Mouse (Mus musculus): ENCODE measurements at regions not wholly inside any gene's neighbourhood (a gene's known extent, or its start where the extent isn't known, plus 50 kb on each side); places are given as distances from the start of the nearest gene placed in this dataset.

DNA sequence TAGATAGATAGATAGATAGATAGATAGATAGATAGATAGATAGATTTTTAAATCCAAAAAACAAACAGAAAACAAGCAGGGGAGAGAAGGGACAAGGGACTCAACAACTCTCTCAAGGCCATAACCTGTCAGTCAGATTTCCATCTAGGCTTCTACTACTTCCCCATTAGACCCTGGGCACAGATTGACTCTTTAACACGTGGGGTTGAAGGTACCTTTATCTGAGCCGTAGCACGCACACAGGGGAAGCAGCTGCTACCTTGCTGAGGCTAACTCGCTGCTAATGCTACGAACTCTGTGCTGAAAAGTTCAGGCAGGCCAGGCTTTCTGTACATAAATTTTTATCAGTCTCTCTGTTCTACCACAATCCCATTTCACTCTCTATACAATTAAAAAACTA, 191.4 kb upstream of the Tank start:
- H3K27ac ChIP-seq, result no peak overlapping the region
- no peak overlapping the region for H3K4me3 ChIP-seq (replicated peaks)
- no peak overlapping the region for H3K4me2 ChIP-seq
- 72% methylated on average over 5 of the region's 5 CpGs for WGBS
- H3K36me3 ChIP-seq, result no peaks in the 10 kb centered on the region
- H3K9me3 ChIP-seq, result no peaks in the 10 kb centered on the region
- H3K9ac ChIP-seq, result no peak overlapping the region
- no peaks in the 10 kb centered on the region for H3K27me3 ChIP-seq (replicated peaks)
- no peaks in the 10 kb centered on the region for H3K4me1 ChIP-seq
- ATAC-seq (ENCODE audit: insufficient read depth, low FRiP score, low read depth), result no peak

DNA sequence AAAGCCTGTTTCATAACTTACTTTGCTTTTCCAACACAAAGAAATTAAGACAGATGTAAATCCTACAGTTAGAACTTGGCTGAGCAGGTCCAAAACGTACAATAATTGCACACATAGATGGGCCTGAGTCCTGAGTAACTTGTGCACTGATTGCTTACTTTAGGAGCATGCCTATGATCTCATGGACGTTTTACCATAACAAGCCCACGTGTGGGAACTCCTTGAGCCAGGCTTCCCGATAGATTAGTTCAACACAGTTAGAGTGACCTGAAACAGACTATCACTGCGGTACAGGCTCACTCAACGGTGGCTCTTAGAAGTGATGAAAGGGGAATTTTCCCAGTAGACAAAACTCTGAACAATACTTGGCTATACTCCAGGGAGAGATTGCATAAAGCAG, 193.9 kb upstream of the Tank start:
- WGBS, result 57% methylated on average over 6 of the region's 6 CpGs
- Histone ChIP-seq H3K9ac (no peak overlapping the region), H3K36me3 (no peaks in the 10 kb centered on the region), H3K4me3 (replicated peaks) (no peak overlapping the region), H3K9me3 (no peaks in the 10 kb centered on the region), H3K27ac (no peak overlapping the region), H3K4me2 (no peak overlapping the region), H3K4me1 (no peaks in the 10 kb centered on the region), H3K27me3 (replicated peaks) (no peaks in the 10 kb centered on the region)
- no peak for ATAC-seq (ENCODE audit: insufficient read depth, low FRiP score, low read depth)

DNA sequence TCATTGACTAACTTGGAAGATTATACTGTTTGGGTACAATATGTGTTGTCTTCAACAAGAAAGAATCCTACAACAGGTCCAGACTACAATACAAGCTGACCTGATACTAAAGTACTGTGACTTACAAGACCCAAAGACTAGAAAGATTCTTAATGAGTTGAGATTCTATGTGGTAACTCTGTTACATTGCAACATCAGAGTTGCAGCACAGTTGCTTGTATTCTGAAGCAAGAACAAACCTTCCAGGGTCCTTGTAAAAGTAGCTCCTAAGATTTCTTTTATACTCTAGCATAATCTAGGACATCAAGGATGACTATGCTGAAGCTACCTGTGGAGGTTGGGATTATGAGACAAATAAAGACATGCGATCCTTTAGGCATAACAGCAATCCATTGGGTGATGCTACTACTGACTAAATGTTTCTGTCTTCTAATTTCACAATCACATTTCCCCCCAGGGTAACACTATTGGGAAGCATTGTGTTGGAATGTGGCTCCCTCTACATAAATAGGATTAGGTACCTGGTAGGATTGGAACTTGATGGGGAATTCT, 194.6 kb upstream of the Tank start:
- Histone ChIP-seq H3K27me3 (replicated peaks) (no peaks in the 10 kb centered on the region), H3K36me3 (no peaks in the 10 kb centered on the region), H3K4me2 (no peak overlapping the region), H3K9me3 (no peaks in the 10 kb centered on the region), H3K4me3 (replicated peaks) (no peak overlapping the region), H3K4me1 (no peaks in the 10 kb centered on the region), H3K9ac (no peak overlapping the region), H3K27ac (no peak overlapping the region)
- WGBS, result 100% methylated on average over 1 of the region's 1 CpGs
- ATAC-seq (ENCODE audit: insufficient read depth, low FRiP score, low read depth), result no peak

DNA sequence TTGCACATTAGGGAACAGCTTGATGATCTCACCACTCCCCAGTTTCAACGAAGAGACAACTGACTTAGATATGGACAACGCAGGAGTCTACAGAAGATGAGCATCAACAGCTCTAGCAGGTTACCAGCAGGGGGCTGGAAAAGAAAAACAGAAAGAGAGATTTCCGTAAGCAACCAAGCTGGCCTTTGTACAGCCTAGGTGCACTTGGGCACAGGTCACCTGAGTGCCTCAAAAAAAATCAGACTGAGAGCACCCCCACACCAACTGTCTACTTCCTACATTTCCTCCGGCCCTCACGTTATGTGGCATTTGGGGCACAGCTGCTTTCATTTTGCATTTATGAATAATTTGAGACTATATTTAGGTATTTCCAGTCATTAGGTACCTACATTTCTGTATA, 199.3 kb upstream of the Tank start:
- Histone ChIP-seq H3K4me2 (no peak overlapping the region), H3K9ac (no peak overlapping the region), H3K27me3 (replicated peaks) (no peaks in the 10 kb centered on the region), H3K4me3 (replicated peaks) (no peak overlapping the region), H3K27ac (no peak overlapping the region), H3K9me3 (no peaks in the 10 kb centered on the region), H3K4me1 (no peaks in the 10 kb centered on the region), H3K36me3 (no peaks in the 10 kb centered on the region)
- WGBS, result 74% methylated on average over 5 of the region's 5 CpGs
- ATAC-seq (ENCODE audit: insufficient read depth, low FRiP score, low read depth), result no peak

DNA sequence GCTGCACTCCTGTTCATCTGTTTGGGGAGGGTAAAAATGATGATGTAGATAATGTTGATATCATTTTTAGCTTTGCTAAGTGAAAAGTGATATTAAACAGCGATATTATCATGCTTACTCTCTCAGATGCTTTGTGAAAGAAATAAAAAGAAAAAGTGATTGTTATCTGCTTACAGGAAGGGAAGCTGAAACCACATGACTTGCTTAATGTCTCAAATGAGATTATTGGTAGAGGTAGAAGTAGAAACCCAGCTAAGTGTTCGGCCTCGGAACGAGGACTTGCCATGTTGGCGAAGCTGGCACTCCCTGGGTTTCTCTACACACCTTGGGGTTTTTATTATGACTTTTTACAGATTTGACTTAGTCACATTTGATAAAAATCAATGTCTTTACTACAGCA, 200.1 kb upstream of the Tank start:
- no peak overlapping the region for H3K4me3 ChIP-seq (replicated peaks)
- H3K9ac ChIP-seq, result no peak overlapping the region
- H3K27me3 ChIP-seq (replicated peaks), result no peaks in the 10 kb centered on the region
- no peak overlapping the region for H3K4me2 ChIP-seq
- no peak for ATAC-seq (ENCODE audit: insufficient read depth, low FRiP score, low read depth)
- no peaks in the 10 kb centered on the region for H3K36me3 ChIP-seq
- 88% methylated on average over 5 of the region's 5 CpGs for WGBS
- no peaks in the 10 kb centered on the region for H3K4me1 ChIP-seq
- no peak overlapping the region for H3K27ac ChIP-seq
- H3K9me3 ChIP-seq, result no peaks in the 10 kb centered on the region

DNA sequence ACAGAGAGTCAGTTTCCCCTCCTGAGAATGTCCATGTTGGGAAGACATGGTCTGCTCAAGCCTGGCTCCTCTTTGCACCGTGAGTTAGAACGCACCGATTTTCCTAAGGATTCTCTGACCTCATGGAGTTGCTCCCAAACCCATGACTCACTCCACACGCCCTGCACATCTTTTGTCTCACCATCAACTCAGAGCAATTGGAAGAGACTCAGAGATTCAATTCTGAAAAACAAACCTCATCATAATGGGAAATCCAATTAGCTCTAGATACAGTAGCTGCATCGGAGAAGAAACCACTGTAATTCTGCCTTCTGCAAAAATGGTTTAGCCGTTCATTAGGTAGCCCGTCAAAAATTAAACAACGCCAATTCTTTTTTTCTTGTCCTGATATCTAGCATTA, 200.6 kb upstream of the Tank start:
- Histone ChIP-seq H3K36me3 (no peaks in the 10 kb centered on the region), H3K9ac (no peak overlapping the region), H3K4me3 (replicated peaks) (no peak overlapping the region), H3K4me2 (no peak overlapping the region), H3K27me3 (replicated peaks) (no peaks in the 10 kb centered on the region), H3K9me3 (no peaks in the 10 kb centered on the region), H3K27ac (no peak overlapping the region), H3K4me1 (no peaks in the 10 kb centered on the region)
- no peak for ATAC-seq (ENCODE audit: insufficient read depth, low FRiP score, low read depth)
- 82% methylated on average over 8 of the region's 8 CpGs for WGBS

DNA sequence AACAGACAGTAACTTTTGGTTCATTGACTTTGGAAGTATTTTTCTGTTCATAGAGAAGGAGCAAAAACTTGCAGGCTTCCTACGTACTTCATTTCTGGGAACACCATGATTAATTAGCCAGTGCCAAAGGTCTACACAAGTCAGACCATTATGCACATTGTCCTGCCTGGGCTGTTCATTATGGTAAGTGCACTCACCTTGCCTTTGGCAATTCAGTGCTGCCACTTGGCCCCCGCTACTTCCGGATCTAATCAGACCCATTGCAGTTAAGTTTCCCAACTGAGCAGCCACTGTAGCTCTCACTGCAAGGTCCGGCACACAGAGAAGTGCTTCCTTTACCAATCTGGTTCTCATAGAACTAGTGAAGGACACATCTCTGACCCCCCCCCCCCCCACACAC, 215.8 kb upstream of the Tank start:
- Histone ChIP-seq H3K4me1 (no peaks in the 10 kb centered on the region), H3K9me3 (no peaks in the 10 kb centered on the region), H3K27ac (no peak overlapping the region), H3K9ac (no peak overlapping the region), H3K27me3 (replicated peaks) (no peaks in the 10 kb centered on the region), H3K4me3 (replicated peaks) (no peak overlapping the region), H3K36me3 (no peaks in the 10 kb centered on the region), H3K4me2 (no peak overlapping the region)
- no peak for ATAC-seq (ENCODE audit: insufficient read depth, low FRiP score, low read depth)
- 69% methylated on average over 4 of the region's 4 CpGs for WGBS

DNA sequence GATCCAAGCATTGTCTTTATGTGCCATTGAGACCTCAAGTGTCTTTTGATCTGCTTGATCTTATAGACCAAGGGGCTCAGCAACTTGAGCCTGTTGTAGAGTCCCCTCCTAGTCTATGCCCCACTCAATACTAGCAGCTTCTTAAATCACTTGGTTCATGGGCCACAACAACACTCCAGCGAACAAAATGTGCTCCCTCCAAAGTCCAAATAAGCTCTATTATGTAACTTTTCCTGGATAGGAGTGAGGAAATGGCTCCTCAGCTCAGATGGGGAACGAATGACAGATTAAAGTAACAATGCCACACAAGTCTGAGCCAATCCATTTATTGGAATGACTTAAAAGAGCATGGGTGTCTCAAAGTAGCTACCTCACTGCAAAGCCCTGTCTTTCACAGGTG, 217.0 kb upstream of the Tank start:
- no peak for ATAC-seq (ENCODE audit: insufficient read depth, low FRiP score, low read depth)
- no peaks in the 10 kb centered on the region for H3K4me1 ChIP-seq
- H3K4me3 ChIP-seq (replicated peaks), result no peak overlapping the region
- no peaks in the 10 kb centered on the region for H3K36me3 ChIP-seq
- H3K27ac ChIP-seq, result no peak overlapping the region
- no peaks in the 10 kb centered on the region for H3K27me3 ChIP-seq (replicated peaks)
- no peak overlapping the region for H3K4me2 ChIP-seq
- H3K9ac ChIP-seq, result no peak overlapping the region
- 75% methylated on average over 2 of the region's 2 CpGs for WGBS
- H3K9me3 ChIP-seq, result no peaks in the 10 kb centered on the region

DNA sequence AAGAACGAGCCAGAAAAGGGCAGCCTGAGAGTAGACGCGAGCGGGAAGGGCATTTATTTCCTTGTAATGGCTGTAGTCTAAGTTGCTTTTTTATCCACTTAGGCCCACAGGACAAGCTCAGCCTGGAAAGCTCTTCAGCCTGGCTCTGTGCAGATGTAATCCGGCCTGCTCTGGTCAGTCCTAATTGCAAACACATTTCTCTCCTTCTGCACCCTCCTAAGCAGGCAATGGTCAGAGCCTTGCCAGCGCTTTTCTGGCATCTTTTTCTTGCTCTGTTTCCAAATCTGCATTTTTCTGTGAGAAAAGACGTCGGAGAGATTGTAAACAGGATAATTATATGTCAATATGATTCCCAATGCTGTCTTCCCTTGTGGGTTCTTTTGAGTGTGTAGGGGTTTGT, 224.3 kb upstream of the Tank start:
- no peak for ATAC-seq (ENCODE audit: insufficient read depth, low FRiP score, low read depth)
- Histone ChIP-seq H3K4me1 (no peaks in the 10 kb centered on the region), H3K9ac (no peak overlapping the region), H3K4me2 (no peak overlapping the region), H3K27me3 (replicated peaks) (no peaks in the 10 kb centered on the region), H3K36me3 (no peaks in the 10 kb centered on the region), H3K27ac (no peak overlapping the region), H3K9me3 (no peaks in the 10 kb centered on the region), H3K4me3 (replicated peaks) (no peak overlapping the region)
- WGBS, result 56% methylated on average over 8 of the region's 8 CpGs

DNA sequence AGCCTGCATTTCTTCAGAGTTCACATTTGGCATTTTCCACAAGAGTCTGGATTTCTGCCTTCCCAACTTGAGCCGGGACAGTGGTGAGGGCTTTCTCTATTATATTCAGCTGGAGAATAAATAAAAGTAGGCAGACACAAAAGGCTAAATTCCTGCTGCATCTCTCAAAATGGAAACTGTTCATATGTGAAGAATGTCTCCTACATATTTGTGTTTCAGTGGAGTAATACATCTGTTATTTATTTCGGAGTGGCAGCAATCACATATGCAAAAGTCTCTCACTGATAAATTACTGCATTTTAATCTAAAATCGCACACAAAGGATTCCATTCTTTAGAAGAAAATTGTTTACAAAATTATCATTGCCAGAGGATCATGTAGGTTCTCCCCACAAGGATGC, 230.9 kb upstream of the Tank start:
- H3K27me3 ChIP-seq (replicated peaks), result no peaks in the 10 kb centered on the region
- 84% methylated on average over 3 of the region's 3 CpGs for WGBS
- H3K36me3 ChIP-seq, result no peaks in the 10 kb centered on the region
- H3K27ac ChIP-seq, result no peak overlapping the region
- no peak overlapping the region for H3K9ac ChIP-seq
- no peak overlapping the region for H3K4me3 ChIP-seq (replicated peaks)
- H3K4me2 ChIP-seq, result no peak overlapping the region
- ATAC-seq (ENCODE audit: insufficient read depth, low FRiP score, low read depth), result no peak
- no peaks in the 10 kb centered on the region for H3K9me3 ChIP-seq
- H3K4me1 ChIP-seq, result no peaks in the 10 kb centered on the region

DNA sequence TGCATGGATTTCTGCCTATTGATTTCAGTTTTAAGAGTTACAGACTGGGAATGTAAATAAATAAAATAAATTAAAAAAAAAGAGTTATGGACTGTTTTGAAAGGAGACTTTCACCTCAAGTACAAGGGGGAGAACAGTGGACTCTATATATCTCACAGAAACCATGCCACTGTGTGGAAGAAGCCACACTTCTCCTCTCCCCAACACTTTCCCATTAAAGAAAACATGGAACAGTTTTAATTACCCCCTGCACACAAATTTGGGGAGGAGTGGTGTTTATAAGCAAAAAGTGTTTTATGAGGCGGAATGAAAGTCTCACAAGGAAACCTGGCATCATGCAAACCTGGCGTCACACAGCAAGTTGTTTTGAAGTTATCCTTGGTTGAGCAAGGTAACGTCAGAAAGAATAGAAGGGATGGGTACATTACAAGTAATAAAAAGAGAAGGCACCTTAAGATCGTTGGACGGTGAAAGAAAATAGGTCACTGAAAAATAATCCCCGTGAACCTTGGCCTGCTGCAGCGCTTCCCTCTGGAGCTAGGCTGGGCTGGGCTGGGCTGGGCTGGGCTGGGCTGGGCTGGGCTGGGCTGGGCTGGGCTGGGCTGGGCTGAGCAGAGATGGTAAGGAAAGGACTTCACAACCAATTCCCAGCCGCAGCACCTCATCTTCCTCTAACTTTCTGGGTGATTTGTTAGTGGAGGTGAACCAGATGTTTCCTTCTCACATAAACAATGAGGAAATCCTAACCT, 232.2 kb upstream of the Tank start:
- 51% methylated on average over 8 of the region's 8 CpGs for WGBS
- H3K9me3 ChIP-seq, result no peaks in the 10 kb centered on the region
- no peaks in the 10 kb centered on the region for H3K4me1 ChIP-seq
- H3K4me2 ChIP-seq, result no peak overlapping the region
- H3K27me3 ChIP-seq (replicated peaks), result no peaks in the 10 kb centered on the region
- no peak overlapping the region for H3K27ac ChIP-seq
- H3K4me3 ChIP-seq (replicated peaks), result no peak overlapping the region
- ATAC-seq (ENCODE audit: insufficient read depth, low FRiP score, low read depth), result no peak
- H3K9ac ChIP-seq, result no peak overlapping the region
- no peaks in the 10 kb centered on the region for H3K36me3 ChIP-seq

DNA sequence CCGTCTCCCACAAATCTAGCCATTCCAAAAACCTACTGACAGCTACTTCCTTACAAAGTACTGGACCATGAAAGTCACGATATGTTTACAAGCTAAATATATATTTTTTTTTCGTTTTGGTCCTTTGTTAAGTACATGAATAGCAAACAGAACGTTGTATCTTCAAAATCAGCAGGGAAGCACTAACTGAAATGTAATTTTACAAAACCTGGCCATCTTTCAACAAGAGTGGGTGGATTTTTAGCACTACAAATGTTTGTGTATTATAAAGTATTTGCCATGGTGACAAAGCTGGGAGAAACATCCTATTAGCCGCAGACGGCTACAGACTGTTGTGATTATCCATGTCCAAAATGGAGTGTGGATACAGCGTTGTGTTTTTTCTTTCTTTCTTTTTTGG, 233.1 kb upstream of the Tank start:
- Histone ChIP-seq H3K4me2 (no peak overlapping the region), H3K36me3 (no peaks in the 10 kb centered on the region)

More for the DNA sequence above, 233.1 kb upstream of the Tank start:
- Histone ChIP-seq H3K27ac (no peak overlapping the region), H3K9ac (no peak overlapping the region), H3K4me3 (replicated peaks) (no peak overlapping the region), H3K27me3 (replicated peaks) (no peaks in the 10 kb centered on the region), H3K9me3 (no peaks in the 10 kb centered on the region), H3K4me1 (no peaks in the 10 kb centered on the region)
- ATAC-seq (ENCODE audit: insufficient read depth, low FRiP score, low read depth), result no peak
- WGBS, result 70% methylated on average over 7 of the region's 7 CpGs
